Mouse (Mus musculus) left cerebral cortex, postnatal 14 days (tissue): ENCODE measurements at regions not wholly inside any gene's neighbourhood (a gene's known extent, or its start where the extent isn't known, plus 50 kb on each side); places are given as distances from the start of the nearest gene placed in this dataset.
A peak's percentile ranks its signal among the peaks of the same experiment; 100 is the strongest.

Experiments
- DNase-seq, 2 experiments: peaks; one replicate each; pipeline ENCODE4 v3.0.0; 2021 to 2022; ENCODE audit warnings: low spot score in 2 of 2, mixed read lengths in 1 of 2
- intact Hi-C: fragments of 180-260 bp; cut with DNase I; formaldehyde crosslinking; loops from one replicate; pipeline ENCODE4 v1.15.1; 2025

GRCm38 (mm10) chr1:167905424-167905823 lies 216.4 kb downstream of the Lmx1a start:
- DNase-seq = no peak
- intact Hi-C loops = no loop called here

- intact Hi-C loops = no loop called here
- DNase-seq = no peak
These were observed 223.0 kb downstream of the Lmx1a start for GRCm38 (mm10) chr1:167912074-167912473.

GRCm38 (mm10) chr1:167914982-167915561 lies 226.0 kb downstream of the Lmx1a start:
- peak; percentile 79 to 92 for DNase-seq
- intact Hi-C loops = loop anchor here (5.0 kb wide), 2 partner anchors 248 to 503 kb away; no protein-coding TSS in a partner anchor

GRCm38 (mm10) chr1:167915578-167916275 lies 226.7 kb downstream of the Lmx1a start:
- DNase-seq = no peak
- intact Hi-C loops = loop anchor here (5.0 kb wide), 2 partner anchors 248 to 503 kb away; no protein-coding TSS in a partner anchor

DNA sequence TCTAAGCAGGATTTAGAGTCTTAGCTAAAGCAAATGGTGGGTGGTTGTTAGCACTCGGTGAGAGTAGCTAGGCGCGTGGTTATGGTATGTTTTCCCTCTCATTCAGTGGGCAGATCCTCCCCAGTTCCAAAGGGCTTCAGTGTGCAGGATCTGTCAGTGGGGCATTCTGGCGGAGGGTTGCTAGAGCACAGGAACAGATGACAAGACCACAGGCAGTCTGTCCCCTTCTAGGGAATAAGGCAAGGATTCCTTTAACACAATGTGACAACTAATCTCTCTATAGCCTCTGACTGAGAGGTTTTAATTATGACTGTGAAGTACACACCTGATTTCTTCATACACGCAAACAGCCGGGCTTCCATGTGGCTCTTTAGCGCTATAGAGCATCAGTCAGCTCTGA lies 233.9 kb downstream of the Lmx1a start:
- intact Hi-C loops = no loop called here
- DNase-seq = no peak

DNA sequence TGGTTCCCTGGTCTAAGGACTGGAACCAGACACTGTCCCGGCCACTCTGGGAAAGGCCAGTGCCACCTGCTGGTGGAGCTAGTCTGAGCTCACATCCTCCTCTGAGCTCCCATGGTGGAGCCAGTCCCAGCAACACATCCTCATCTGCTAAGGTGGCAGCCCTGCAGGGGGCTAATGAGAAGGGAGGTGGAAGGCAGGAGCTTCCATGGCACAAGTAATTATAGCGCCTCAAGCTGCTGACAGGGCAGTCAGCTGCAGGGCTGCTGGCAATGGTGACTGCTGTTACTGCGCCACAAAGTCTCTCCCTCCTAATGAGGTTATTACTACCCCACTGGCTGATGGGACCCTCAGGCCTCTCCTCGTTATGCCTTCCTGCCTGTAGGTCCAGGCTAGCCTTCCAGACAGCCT lies 239.0 kb downstream of the Lmx1a start:
- intact Hi-C loops = no loop called here
- DNase-seq = no peak

DNA sequence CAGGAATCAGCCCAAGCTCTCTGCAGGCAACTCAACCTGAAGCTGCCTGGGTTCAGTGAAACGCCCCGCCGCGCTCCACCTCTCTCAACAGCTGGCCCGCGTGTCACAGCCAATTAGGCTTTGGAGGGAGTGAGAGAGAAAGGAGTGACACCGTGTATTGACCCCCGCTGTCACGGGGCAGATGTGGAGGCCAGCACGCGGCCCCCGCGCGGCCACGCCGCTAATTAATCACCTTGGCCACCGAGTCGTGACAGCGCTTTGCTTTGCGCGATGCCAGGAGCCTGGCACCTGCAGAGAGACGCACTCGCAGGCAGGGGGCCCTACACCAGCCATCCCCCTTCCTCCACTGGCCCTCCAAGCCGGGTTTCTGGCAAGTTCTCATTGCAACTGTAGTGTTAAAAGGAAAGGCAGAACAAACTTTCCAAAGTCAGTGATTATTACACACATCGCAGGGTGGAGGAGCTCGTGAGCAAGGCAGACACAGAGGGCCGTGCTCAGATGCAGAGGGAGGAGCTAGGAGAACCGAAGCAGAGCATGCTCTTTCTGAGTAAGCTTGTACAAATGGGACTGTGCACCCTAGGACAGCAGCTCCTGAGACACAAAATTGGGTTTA lies 240.8 kb downstream of the Lmx1a start:
- DNase-seq = no peak
- intact Hi-C loops = no loop called here

DNA sequence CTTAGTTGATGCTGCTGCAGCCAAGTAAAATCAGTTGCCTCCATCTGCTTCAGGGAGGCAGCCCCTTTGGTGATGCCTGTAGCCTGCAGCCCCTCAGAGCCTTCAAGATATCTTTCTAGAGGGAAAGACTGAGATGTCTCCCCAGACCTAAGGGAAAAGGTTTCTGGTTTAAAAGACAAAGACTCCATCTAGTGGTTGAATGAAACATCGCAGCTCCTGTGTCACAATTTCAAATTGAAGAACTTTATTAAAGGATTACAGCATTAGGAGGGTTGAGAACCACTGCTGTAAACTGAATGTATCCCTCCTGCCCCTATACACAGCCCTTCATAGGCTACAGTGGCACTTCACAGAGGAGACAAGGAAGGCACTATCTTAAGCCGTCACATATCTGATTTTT lies 243.1 kb downstream of the Lmx1a start:
- peak; percentile 68 to 81 for DNase-seq
- intact Hi-C loops = no loop called here

GRCm38 (mm10) chr1:167936726-167937125 lies 247.7 kb downstream of the Lmx1a start:
- intact Hi-C loops = no loop called here
- DNase-seq = no peak

GRCm38 (mm10) chr1:167938176-167938575 lies 249.1 kb downstream of the Lmx1a start:
- no peak for DNase-seq
- intact Hi-C loops = no loop called here

DNA sequence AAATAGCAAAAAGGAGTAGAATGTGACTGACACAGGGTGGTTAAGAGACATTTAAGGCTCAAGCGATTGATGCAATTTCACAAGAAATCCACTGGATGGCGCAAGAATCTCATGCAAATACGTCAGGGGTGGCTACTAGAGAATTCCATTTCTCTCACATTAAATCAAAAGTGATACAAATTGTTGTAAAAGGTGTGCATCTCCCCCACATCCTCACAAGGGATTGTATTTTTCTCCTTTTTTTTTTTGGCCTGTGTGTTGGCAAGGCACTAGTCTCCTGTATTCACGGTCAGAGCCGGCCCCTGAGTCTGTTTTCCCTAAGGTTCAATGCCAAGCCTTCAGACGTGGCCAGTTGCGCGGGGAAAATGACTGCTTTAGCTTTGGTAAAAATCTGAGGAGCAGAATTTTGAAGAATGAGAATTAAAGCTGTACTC lies 253.0 kb downstream of the Lmx1a start:
- intact Hi-C loops = loop anchor here (5.0 to 10.0 kb wide), 4 partner anchors 243 to 1515 kb away; no protein-coding TSS in a partner anchor
- peak in 1 of 2 experiments; percentile 69 for DNase-seq

DNA sequence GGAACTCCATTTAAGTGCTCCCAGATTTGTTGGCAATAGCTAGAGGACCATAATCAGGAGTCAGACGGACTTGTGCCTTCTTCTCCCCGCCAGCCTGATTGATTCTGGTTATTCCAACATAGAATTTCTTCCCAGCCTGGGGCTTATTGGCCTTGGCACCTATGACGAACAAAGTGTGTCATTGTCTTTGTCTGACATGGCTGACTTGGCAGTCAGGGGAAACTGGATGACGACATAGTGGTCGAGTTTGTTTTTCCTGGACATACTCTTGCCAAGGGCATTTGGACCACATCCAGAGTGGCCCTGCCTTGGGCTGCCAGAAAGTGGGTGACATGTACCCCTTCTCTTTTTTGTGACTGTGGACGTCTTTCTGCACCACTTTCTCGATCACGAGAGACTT lies 254.1 kb downstream of the Lmx1a start:
- no peak for DNase-seq
- intact Hi-C loops = loop anchor here (5.0 to 10.0 kb wide), 4 partner anchors 242 to 1514 kb away; no protein-coding TSS in a partner anchor

GRCm38 (mm10) chr1:167945615-167946252 lies 256.7 kb downstream of the Lmx1a start:
- intact Hi-C loops = loop anchor here (2.0 to 10.0 kb wide), 4 partner anchors 63 to 487 kb away; partner anchors contain the start of gene Pbx1
- peak; percentile 76 to 84 for DNase-seq

DNA sequence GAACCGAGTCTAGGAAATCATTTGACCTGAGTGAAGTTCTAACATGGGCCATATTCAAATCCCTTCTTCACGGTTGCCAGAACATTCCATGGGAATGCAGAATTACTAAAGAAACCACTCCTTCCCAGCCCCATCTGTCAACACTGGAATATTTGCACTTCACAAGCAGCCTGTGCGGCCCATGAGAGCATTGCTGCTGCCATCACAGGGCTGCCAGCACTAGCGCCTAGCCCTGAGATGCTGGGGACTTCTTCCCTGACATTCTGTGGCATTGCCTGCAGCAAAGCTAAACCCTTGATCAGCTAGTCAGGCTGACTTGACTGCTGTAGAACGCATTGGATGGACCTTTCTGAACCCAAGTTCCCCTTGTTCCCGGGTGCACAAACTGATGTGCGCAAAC lies 258.8 kb downstream of the Lmx1a start:
- intact Hi-C loops = loop anchor here (2.0 to 10.0 kb wide), 4 partner anchors 61 to 484 kb away; partner anchors contain the start of gene Pbx1
- DNase-seq = no peak

DNA sequence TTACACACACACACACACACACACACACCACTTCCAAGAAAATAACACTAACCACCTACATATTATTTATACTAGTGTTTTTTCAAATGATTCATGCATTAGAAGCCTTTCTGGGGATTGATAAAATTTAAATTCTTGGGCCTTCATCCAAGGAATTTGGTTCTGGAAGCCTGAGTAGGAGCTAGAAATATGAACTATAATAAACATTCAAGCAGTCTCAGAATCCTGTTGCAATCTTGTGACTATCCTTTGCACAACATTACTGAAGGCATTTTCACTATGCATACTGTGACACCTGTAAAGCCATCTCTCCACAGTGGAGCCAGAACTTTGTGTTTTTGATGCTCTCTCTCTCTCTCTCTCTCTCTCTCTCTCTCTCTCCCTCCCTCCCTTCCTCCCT lies 262.7 kb downstream of the Lmx1a start:
- no peak for DNase-seq
- intact Hi-C loops = no loop called here

- DNase-seq = no peak
- intact Hi-C loops = no loop called here
These were observed 269.5 kb downstream of the Lmx1a start for GRCm38 (mm10) chr1:167958531-167958930.

- no peak for DNase-seq
- intact Hi-C loops = no loop called here
These were observed 280.5 kb downstream of the Lmx1a start for GRCm38 (mm10) chr1:167969545-167969944.

DNA sequence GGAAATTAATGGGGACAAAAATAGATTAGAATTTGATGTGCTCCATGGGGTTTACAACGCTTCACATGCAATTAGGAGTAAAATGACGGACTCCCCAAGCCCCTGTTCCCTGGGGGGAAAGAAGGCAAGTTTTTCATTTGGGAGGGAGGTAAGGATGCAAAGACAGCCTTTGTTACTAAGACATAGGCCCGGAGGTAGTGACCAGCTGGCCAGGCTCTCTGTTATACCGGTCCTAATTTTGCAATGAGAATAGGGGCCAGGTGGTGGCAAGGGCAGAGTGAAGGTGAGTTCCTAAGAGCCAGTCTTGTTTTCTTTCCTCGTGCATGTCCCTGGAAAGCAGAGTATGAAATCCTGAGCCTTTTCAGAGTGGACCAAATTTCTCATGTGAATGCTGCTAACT lies 280.9 kb downstream of the Lmx1a start:
- intact Hi-C loops = no loop called here
- no peak for DNase-seq

GRCm38 (mm10) chr1:167976708-167977107 lies 287.7 kb downstream of the Lmx1a start:
- DNase-seq = no peak
- intact Hi-C loops = no loop called here

DNA sequence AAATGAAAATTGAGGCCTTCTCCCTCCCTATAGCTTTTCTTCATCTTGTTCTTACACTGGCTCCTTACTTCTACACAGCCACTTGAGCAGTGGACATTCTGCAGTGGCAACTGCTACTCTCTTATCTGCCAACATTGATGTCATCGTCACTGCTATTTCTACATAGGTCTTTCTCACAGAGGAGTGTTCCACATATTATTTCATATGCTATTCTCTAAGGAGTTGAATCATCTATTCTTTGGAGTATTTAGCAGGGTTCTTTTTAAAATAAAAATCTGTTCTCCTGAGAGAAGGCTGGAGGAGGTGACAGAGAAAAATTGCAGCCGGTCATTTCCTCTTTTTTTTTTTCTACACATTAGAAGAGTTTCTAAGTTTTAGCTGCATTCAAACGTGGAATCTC lies 290.1 kb downstream of the Lmx1a start:
- peak; percentile 8 to 10 for DNase-seq
- intact Hi-C loops = no loop called here
